Mouse (Mus musculus) liver, postnatal 0 days (tissue): ENCODE measurements around the gene Copz1. TPM values are rescaled to one million over a fixed set of nuclear protein-coding genes. Genes with fewer than 3 reads are reported as not detected.

Source experiments
- ATAC-seq: fragments of 200-750 bp; cut with Nextera tagmentation; 2 replicates; pipeline ENCODE4 v1.8.0; 2017; ENCODE audit warnings: mild to moderate bottlenecking, moderate library complexity
- DNase-seq: peaks from one replicate; pipeline ENCODE4 v3.0.0-alpha.2; 2016
- H3K27ac ChIP-seq: fragments of 300-500 bp; sonication (generic); 2 replicates; pipeline ENCODE4 v1.5.1; 2014; ENCODE audit warnings: antibody characterized with exemption, moderate library complexity, mild to moderate bottlenecking, low read depth
- H3K27me3 ChIP-seq: fragments of 300-500 bp; sonication (generic); 2 replicates; pipeline ENCODE4 v1.6.1; 2014; ENCODE audit warnings: low read length, control low read depth, mixed read lengths; ENCODE audit not compliant: insufficient read depth
- H3K36me3 ChIP-seq: fragments of 300-500 bp; sonication (generic); replicated peaks from 2 replicates; pipeline ENCODE4 v1.6.1; 2014; ENCODE audit warnings: mild to moderate bottlenecking, control low read depth, low read length, moderate library complexity, mixed read lengths; ENCODE audit not compliant: insufficient read depth
- H3K4me1 ChIP-seq: fragments of 300-500 bp; sonication (generic); 2 replicates; pipeline ENCODE4 v1.6.1; 2014; ENCODE audit warnings: antibody characterized with exemption, mild to moderate bottlenecking, control low read depth; ENCODE audit not compliant: insufficient read depth
- H3K4me2 ChIP-seq: fragments of 300-500 bp; sonication (generic); 2 replicates; pipeline ENCODE4 v1.6.1; 2014; ENCODE audit warnings: low read depth, mild to moderate bottlenecking, low read length, moderate library complexity, mixed read lengths
- H3K4me3 ChIP-seq: fragments of 300-500 bp; sonication (generic); 2 replicates; pipeline ENCODE4 v1.5.1; 2014; ENCODE audit warnings: low read depth, low read length
- H3K9ac ChIP-seq: fragments of 300-500 bp; sonication (generic); replicated peaks from 2 replicates; pipeline ENCODE4 v1.6.1; 2014; ENCODE audit warnings: mild to moderate bottlenecking, moderate library complexity
- H3K9me3 ChIP-seq: fragments of 300-500 bp; sonication (generic); 2 replicates; pipeline ENCODE4 v1.6.1; 2016; ENCODE audit warnings: mild to moderate bottlenecking, control low read depth, low read length, mixed read lengths
- CTCF ChIP-seq: sonication (generic); IDR thresholded peaks from 2 replicates; pipeline ENCODE4 v1.5.1; 2016; ENCODE audit warnings: antibody characterized with exemption, low read depth
- EP300 ChIP-seq: IDR thresholded peaks from 2 replicates; pipeline ENCODE4 v1.6.1; 2016; ENCODE audit warnings: antibody characterized with exemption, low read depth, mild to moderate bottlenecking
- WGBS: fragments of 180-500 bp; shearing (Covaris S2); extraction: QIAGEN DNeasy Blood & Tissue Kit; methylation state at CpG from one replicate; pipeline ENCODE4 v1.1.7; 2014; ENCODE audit not compliant: insufficient replicate concordance; 5-methylcytosine and 5-hydroxymethylcytosine counted together
- polyA plus RNA-seq: library from polyadenylated mRNA; unstranded; fragments of >200 nt; fragmentation: Nextera tagmentation; extraction: Ambion mirVana; gene quantifications from 2 replicates; pipeline ENCODE4 v1.2.1, GENCODE M21; 2015

Gene Copz1
- polyA plus RNA-seq, 1 experiment from 2014 or later = 121 TPM

GRCm38 (mm10) chr15:103300067-103300471 is 27.6 kb downstream of the Copz1 start:
- Histone ChIP-seq H3K27ac (no peak overlapping the region), H3K4me1 (peaks cover 15% of the 10 kb centered on the region), H3K27me3 (no peaks in the 10 kb centered on the region), H3K9me3 (no peaks in the 10 kb centered on the region), H3K9ac (no peak overlapping the region), H3K4me2 (no peak overlapping the region), H3K36me3 (peaks cover 33% of the 10 kb centered on the region), H3K4me3 (no peak overlapping the region)
- TF ChIP-seq CTCF = no peak
- TF ChIP-seq EP300 = no peak
- 67% methylated on average over 18 of the region's 18 CpGs for WGBS
- DNase-seq (no peak), ATAC-seq (no peak)

GRCm38 (mm10) chr15:103300560-103300959 is 28.0 kb downstream of the Copz1 start:
- Histone ChIP-seq H3K27me3 (0 out of 2 replicates have a peak, but pooled peaks cover under 1% of the 10 kb centered on the region), H3K27ac (no peak overlapping the region), H3K4me2 (no peak overlapping the region), H3K9me3 (no peaks in the 10 kb centered on the region), H3K9ac (no peak overlapping the region), H3K4me1 (peaks cover 16% of the 10 kb centered on the region), H3K4me3 (no peak overlapping the region), H3K36me3 (peaks cover 33% of the 10 kb centered on the region)
- DNase-seq (no peak), ATAC-seq (no peak)
- no peak for TF ChIP-seq CTCF
- no peak for TF ChIP-seq EP300
- 45% methylated on average over 2 of the region's 2 CpGs for WGBS

DNA sequence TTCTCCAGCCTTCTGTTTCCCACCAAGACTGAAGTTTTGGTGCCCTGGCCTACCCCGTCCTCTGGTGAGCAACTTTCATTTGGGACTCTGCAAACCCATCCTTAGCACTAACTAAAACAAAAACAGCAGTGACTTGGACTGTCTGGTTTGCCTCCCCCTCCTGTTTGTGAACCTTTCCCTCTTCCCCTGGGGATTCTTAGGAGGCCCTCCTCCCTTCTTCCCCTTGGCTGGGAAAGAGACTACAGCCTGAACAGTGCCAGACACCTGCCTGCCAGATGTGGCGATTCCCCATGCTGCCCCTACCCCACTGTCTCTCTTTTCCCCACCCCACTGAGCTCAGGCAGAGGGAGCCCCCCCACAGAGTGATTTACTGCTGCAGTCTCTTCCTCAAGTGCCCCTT is 28.5 kb downstream of the Copz1 start:
- no peak for DNase-seq
- no peak overlapping the region for H3K27ac ChIP-seq
- no peak overlapping the region for H3K4me2 ChIP-seq
- H3K9ac ChIP-seq = no peak overlapping the region; the same call in 1 of the 2 replicates
- no peak for TF ChIP-seq EP300
- no peak for TF ChIP-seq CTCF
- H3K4me1 ChIP-seq = peaks cover 21% of the 10 kb centered on the region
- no peak for ATAC-seq
- no peaks in the 10 kb centered on the region for H3K9me3 ChIP-seq
- WGBS = 60% methylated on average over 2 of the region's 2 CpGs
- H3K27me3 ChIP-seq = 0 out of 2 replicates have a peak, but pooled peaks cover 2% of the 10 kb centered on the region
- no peak overlapping the region for H3K4me3 ChIP-seq
- peaks cover 33% of the 10 kb centered on the region for H3K36me3 ChIP-seq

- H3K36me3 ChIP-seq = peaks cover 27% of the 10 kb centered on the region
- 46% methylated on average over 5 of the region's 5 CpGs for WGBS
- DNase-seq = no peak
- ATAC-seq = no peak
- H3K4me3 ChIP-seq = no peak overlapping the region
- TF ChIP-seq CTCF (no peak), EP300 (no peak)
- no peak overlapping the region for H3K4me2 ChIP-seq
- 0 out of 2 replicates have a peak overlapping the region, but pooled peaks have one; percentile 16 for H3K27ac ChIP-seq
- H3K9me3 ChIP-seq = no peaks in the 10 kb centered on the region
- 0 out of 2 replicates have a peak, but pooled peaks cover 2% of the 10 kb centered on the region for H3K27me3 ChIP-seq
- H3K4me1 ChIP-seq = peaks cover 24% of the 10 kb centered on the region
- no peak overlapping the region for H3K9ac ChIP-seq
Measured at GRCm38 (mm10) chr15:103301547-103302340, 29.2 kb downstream of the Copz1 start.

DNA sequence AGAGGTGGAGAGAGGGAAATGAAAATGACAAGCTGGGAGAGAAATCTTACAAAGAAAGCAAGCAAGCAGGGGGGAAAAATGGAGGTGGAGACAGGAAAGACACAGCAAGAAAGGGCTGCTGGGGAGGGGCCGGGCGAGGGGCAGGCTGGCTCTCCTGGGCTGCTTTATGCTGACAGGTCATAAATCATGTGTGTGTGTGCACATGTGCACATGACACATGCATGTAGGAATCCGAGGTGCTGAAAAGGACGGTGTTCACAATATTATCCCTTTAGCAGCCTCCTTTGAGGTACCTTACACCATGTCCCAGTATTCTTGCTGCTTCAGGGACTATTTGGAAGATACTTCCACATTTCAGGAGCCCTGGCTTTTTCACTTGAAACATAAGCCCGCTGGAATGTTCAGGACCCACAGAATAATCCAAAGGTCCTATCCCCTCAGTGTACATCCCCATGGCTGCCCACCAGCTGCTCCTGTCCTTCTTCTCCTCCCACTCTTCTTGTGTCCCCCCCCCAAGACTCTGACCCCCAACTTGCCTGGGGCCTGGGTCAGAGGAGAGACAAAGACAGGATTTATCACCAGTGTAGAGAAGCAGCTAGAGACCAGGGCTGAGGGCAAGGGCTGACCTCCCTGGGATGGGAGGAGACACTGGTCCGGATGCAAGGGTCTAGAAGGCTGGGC is 30.0 kb downstream of the Copz1 start:
- Histone ChIP-seq H3K9ac (no peak overlapping the region), H3K4me1 (peaks cover 27% of the 10 kb centered on the region), H3K27ac (no peak overlapping the region), H3K9me3 (no peaks in the 10 kb centered on the region), H3K27me3 (0 out of 2 replicates have a peak, but pooled peaks cover 2% of the 10 kb centered on the region), H3K4me2 (no peak overlapping the region), H3K36me3 (peaks cover 20% of the 10 kb centered on the region), H3K4me3 (no peak overlapping the region)
- no peak for TF ChIP-seq CTCF
- no peak for TF ChIP-seq EP300
- 46% methylated on average over 6 of the region's 6 CpGs for WGBS
- no peak for ATAC-seq
- DNase-seq = no peak
